Mouse (Mus musculus) left cerebral cortex, adult 2 months (tissue): ENCODE results near the gene Cisd1. TPM values are rescaled to one million over a fixed set of nuclear protein-coding genes. Genes with fewer than 3 reads are reported as not detected.

ENCODE experiments used
- DNase-seq, 2 experiments: peaks; one replicate each; pipeline ENCODE4 v3.0.0; 2021 to 2022; ENCODE audit warnings: low spot score in 2 of 2, mixed read lengths in 1 of 2; ENCODE audit errors: extremely low spot score in 1 of 2
- H3K27ac ChIP-seq: fragments of 200-600 bp; 2 replicates; pipeline ENCODE4 v1.8.1; 2022
- H3K4me3 ChIP-seq: fragments of 200-600 bp; 2 replicates; pipeline ENCODE4 v1.8.1; 2022
- CTCF ChIP-seq: fragments of 200-600 bp; IDR thresholded peaks from 2 replicates; pipeline ENCODE4 v1.8.1; 2022; ENCODE audit warnings: antibody characterized with exemption, mild to moderate bottlenecking, moderate library complexity
- intact Hi-C: fragments of 180-260 bp; cut with DNase I; formaldehyde crosslinking; loops from one replicate; pipeline ENCODE4 v1.15.1; 2025
- total RNA-seq, 2 experiments: library from RNA; stranded (reverse); gene quantifications; 2 replicates each; pipeline ENCODE4 v1.2.3; 2021

Gene Cisd1
- total RNA-seq, 2 experiments from 2014 or later: 119 to 131 TPM

DNA sequence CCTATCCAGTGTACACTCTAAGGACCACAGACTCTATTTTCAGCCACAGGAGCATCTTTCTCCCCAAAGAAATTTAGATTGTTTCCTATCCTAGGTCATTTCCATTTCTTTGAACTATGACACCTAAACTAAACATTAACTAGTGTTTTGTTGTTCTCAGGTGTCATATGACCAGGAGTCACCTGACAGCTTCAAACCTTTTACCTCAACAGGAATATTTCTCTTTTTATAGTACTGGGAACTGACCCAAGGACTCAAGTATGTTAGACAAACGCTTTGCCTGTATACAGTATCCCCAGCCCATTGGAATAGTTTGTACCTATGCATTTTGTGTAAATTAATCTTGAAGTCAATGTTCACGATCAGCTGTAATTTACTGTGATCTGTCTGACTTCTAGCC is 7.0 kb downstream of the Cisd1 start:
- Histone ChIP-seq H3K27ac (no peak overlapping the region), H3K4me3 (no peak overlapping the region)
- DNase-seq: no peak
- no peak for TF ChIP-seq CTCF
- intact Hi-C loops: no loop called here

DNA sequence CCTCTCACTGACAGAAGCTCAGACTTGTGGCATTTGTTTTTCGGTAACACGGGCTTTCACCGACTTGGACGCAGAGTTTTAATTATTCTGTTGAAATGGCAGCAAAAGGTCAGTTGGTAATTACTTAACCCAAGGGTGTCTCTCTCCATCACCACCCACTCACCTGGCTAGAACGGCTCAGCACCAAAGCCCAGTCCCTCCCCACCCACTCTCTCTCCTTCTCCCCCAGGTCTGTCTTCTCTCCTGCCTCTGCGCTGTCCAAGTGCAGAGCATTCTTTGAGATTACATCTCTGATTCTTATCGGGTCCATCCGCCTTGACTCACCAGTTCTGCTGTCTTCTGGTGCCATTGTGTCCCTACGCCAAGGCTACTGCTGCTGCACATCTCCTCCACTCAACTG is 11.9 kb downstream of the Cisd1 start:
- no peak for DNase-seq
- Histone ChIP-seq H3K4me3 (no peak overlapping the region), H3K27ac (no peak overlapping the region)
- intact Hi-C loops: no loop called here
- no peak for TF ChIP-seq CTCF

DNA sequence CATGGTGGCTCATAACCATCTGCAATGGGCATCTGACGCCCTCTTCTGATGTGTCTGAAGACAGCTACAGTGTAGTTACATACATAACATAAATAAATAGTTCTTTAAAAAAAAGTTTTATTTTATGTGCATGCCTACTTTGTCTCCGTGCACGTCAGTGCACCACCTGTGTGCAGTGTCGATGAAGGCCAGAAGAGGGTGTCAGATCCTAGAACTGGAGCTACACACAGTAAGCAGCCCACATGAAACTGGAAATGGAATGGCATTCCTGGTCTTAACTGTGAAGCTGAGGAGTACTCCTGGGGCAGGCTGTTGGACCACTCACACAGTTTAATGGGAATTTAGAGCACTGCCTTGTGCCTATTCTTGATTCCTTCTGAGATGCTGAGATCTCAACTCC is 12.4 kb downstream of the Cisd1 start:
- H3K27ac ChIP-seq: no peak overlapping the region
- intact Hi-C loops: no loop called here
- TF ChIP-seq CTCF: peak; percentile 27
- H3K4me3 ChIP-seq: no peak overlapping the region
- no peak for DNase-seq

DNA sequence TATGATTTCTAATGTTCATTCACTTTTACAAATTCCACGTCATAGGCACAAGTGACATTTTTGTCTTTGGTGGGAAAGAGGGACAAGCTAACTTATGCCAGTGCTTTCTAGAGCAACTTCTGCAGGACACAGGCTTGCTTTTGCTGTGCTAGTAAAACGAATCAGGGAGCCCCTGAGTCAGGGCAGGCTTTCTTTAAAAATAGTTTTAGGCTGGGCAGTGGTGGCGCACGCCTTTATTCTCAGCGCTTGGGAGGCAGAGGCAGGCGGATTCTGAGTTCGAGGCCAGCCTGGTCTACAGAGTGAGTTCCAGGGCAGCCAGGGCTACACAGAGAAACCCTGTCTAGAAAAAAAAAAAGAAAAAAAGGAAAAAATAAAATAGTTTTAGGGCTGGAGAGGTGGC is 12.8 kb downstream of the Cisd1 start:
- no peak for DNase-seq
- Histone ChIP-seq H3K4me3 (no peak overlapping the region), H3K27ac (no peak overlapping the region)
- intact Hi-C loops: no loop called here
- TF ChIP-seq CTCF: no peak

DNA sequence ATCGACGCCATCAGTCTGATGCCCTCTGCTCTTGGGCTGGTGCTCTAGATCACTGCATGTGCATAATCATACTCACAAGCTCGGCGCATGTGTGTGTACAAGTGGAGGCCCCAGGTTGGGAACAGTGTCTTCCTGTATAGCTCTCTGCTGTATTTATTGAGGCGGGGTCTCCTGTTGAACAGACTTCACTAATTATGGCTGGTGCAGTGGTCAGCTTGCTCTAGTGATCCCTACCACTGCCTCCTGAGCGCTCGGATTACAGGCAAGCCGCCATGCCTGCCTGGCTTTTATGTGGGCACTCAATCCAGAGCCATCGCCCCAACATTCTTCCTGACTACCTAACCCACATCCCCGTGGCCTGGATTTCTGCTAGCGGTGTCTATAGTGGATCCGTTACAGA is 14.7 kb downstream of the Cisd1 start:
- TF ChIP-seq CTCF: no peak
- intact Hi-C loops: no loop called here
- no peak overlapping the region for H3K27ac ChIP-seq
- no peak for DNase-seq
- no peak overlapping the region for H3K4me3 ChIP-seq

DNA sequence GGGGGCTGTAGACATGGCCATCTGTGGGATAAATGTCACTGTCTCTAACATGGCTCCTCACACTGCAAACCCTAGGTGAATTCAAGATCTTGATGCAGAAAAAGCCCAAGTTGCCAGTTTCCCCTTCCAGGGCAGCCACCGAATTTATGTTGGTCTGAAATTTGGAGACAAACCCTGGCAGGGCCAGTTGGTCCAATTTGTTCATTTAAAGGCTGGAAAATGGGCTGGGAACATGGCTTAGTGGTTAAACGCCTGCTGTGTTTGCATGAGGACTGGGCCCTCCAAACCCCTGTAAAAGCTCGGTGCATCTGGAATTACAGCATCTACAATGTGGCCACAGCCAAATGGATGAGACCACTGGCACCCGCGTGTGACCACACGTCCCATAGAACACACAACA is 15.5 kb downstream of the Cisd1 start:
- intact Hi-C loops: no loop called here
- DNase-seq: no peak
- Histone ChIP-seq H3K4me3 (no peak overlapping the region), H3K27ac (no peak overlapping the region)
- TF ChIP-seq CTCF: no peak

DNA sequence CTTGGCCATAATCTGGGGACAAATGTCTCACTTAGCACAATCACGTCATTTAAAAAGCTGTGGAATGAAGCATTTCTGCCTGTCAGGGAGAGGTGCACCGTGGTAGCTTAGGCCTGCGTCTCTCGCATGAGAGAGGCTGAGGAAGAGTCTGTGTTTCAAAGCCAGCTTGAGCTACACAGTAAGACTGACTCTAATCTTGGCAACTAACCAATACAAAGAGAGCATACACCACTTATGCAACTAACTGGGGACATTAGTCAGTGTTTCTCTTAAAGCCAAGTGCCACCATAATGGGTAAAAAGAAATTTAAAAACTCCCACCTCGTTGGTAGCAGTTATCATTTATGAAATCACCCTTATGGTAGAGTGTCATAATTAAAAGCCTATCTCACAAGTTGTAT is 15.9 kb downstream of the Cisd1 start:
- intact Hi-C loops: no loop called here
- no peak overlapping the region for H3K27ac ChIP-seq
- no peak for DNase-seq
- no peak for TF ChIP-seq CTCF
- no peak overlapping the region for H3K4me3 ChIP-seq

DNA sequence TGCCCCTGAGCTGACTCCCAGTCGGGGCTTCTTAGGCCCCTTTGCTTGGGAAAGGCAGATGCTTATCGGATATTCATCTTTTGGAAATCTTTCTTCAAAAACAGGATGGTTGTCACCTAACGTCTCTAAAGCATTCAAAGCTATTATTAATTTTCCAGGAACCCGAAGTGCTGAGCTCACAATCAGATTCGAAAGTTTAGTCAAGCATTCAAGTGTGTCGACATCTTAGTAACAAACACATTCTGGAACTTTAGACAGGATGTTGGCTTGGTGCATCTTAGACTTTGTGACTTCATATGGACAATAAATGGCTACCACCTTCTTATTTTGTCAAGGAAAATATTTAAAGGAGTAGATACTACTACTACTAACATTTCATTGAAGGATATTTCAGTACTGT is 16.4 kb downstream of the Cisd1 start:
- TF ChIP-seq CTCF: no peak
- Histone ChIP-seq H3K4me3 (no peak overlapping the region), H3K27ac (no peak overlapping the region)
- intact Hi-C loops: no loop called here
- no peak for DNase-seq

DNA sequence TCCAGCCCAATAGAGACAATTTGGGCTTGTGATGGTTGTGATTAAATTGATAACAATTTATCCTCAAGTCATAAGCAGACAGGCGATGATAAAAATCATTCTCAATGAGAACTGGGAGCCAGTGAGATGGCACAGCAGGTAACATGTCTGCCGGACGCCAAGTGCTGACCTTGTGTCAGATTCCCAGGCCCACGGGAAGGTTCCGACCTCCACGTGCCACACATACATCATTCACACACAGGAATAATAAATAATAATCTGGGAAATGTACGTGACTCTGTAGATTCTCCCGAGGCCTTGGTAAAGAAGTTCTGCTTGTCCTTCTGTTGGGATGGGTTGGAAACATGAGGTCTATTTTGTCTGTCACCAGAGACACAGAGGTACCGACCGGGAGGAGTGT is 17.4 kb downstream of the Cisd1 start:
- H3K4me3 ChIP-seq: no peak overlapping the region
- intact Hi-C loops: loop anchor here (1.0 kb wide), 1 partner anchor 74 kb away; no protein-coding TSS in a partner anchor
- no peak for DNase-seq
- TF ChIP-seq CTCF: no peak
- no peak overlapping the region for H3K27ac ChIP-seq

DNA sequence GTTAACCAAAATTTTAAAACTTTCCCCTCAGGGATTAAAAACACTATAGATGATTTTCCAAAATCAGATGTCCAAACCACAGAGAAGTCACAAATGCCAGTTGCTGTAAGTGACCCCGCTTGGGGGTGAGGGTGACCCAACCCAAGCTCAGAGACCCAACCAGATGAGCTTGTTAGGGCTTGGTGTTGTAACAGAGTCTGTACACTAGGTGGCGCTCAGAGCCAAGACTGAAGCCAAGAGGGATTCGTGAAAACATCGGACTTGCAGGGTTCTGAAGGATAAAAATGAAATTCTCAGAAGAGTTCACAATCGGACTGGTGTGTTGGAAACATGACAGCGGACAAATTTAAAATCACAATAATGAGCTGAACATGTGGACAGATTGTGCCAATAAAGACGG is 18.0 kb downstream of the Cisd1 start:
- peak; percentile 98 for TF ChIP-seq CTCF
- peak; percentile 67 to 76 for DNase-seq
- no peak overlapping the region for H3K4me3 ChIP-seq
- H3K27ac ChIP-seq: no peak overlapping the region
- intact Hi-C loops: loop anchor here (1.0 kb wide), 1 partner anchor 75 kb away; no protein-coding TSS in a partner anchor

DNA sequence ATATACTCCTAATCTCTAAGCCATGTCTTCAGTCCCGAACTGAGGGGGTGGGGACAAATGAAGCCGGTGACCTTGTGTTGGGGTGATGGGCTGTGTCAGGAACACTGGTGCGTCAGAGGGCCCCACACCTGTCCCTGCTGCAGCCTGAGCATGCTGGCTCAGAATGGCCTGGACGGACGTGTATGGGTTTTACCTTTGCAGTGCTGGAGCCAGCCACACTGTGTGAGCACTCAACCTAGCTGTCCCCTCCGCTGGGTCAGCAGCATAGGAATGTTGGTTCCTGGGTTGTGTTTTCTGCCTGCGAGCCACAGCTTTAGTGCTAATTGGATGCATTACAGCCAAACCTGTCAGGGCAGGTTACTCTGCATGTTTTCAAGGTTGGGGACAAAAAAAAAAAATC is 18.6 kb downstream of the Cisd1 start:
- no peak for DNase-seq
- intact Hi-C loops: no loop called here
- no peak overlapping the region for H3K27ac ChIP-seq
- no peak for TF ChIP-seq CTCF
- H3K4me3 ChIP-seq: no peak overlapping the region

DNA sequence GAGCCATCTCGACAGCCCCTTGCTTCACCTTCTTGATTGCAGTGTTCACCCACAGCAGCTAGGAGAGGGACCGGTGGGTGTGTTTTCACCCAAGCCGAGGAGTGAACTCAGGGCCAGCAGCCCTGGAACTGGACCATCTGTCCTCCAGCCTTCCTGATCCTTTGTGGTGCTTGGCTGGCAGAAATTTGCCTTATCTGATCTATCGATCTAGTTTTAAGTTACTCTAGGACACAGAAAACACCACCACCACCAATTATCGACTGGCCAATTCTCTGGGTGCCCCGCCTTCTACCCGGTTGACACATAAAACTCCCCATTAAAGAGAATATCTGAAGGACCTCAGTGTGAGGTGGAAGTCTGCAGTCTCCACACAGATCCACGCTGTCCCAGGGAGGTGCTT is 21.1 kb downstream of the Cisd1 start:
- Histone ChIP-seq H3K4me3 (no peak overlapping the region), H3K27ac (no peak overlapping the region)
- intact Hi-C loops: no loop called here
- DNase-seq: no peak
- no peak for TF ChIP-seq CTCF

DNA sequence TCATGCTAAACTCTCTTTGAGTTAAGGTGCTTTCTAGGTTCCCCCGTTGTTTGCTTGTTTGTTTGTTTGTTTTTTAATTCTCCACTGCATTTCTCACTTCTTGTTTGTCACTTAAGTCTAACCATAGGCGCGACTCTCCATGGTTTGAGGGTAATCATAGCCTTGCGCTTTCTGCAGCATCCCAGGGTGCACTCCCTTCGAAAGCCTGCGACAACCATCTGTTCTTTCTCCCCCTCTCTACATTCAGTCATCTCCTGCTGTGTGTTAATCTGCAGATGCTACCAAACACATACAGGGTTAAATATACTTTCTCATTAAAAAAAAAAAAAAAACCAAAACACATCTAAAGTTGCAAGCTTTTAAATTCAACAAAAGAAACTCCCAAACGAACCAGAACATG is 28.3 kb downstream of the Cisd1 start:
- intact Hi-C loops: no loop called here
- Histone ChIP-seq H3K4me3 (no peak overlapping the region), H3K27ac (no peak overlapping the region)
- TF ChIP-seq CTCF: no peak
- DNase-seq: no peak

DNA sequence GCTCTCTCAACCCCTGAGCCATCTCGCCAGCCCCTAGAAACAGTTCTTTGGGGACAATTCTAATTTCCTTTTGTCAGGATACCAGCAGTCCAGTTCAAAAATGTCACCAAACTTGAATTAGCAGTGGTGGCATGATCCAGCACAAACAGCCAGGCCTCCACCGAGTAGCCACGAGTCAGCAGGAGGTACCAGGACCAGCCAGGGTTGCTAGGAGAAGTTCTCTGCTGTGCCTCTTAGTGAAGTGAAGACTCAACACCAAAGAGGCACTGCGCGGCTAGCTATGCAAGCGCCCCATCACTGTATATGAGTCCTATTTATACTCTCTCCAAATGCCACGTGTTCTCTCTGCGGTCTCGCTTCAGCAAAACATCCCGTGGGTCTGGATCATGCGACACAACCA is 28.7 kb downstream of the Cisd1 start:
- TF ChIP-seq CTCF: no peak
- Histone ChIP-seq H3K4me3 (no peak overlapping the region), H3K27ac (no peak overlapping the region)
- DNase-seq: no peak
- intact Hi-C loops: no loop called here
